In genomic region chr2:143114716-143115115, GRCm38 (mm10) we compare ENCODE assay signal across 15 mouse cellular contexts. TPM values are rescaled to one million over a fixed set of nuclear protein-coding genes. Genes with fewer than 3 reads are reported as not detected.
DNase-seq lines count a peak whose midpoint lies in the region; ATAC-seq lines count a peak whose summit lies in the region.
"Had no signal": no experiment of that assay in that cellular context is flagged by ENCODE, and none has a peak within 500 bp of the region (broad histone marks: within the 10 kb centered on the region; RNA-seq: fewer than 3 reads in every experiment).

No protein-coding gene starts in this region.

- H3K36me3 ChIP-seq in midbrain, embryonic 15.5 days (replicated peaks), result no peaks in the 10 kb centered on the region
- H3K36me3 ChIP-seq in midbrain, embryonic 14.5 days (ENCODE audit: control insufficient read depth, insufficient read depth, low read length), result no peaks in the 10 kb centered on the region
- H3K36me3 ChIP-seq in kidney, embryonic 16.5 days (ENCODE audit: insufficient read depth, low read length), result no peaks in the 10 kb centered on the region
- H3K36me3 ChIP-seq: embryonic facial prominence, embryonic 13.5 days; kidney, embryonic 15.5 days; stomach, embryonic 15.5 days had no signal

- H3K9ac ChIP-seq in midbrain, embryonic 15.5 days, result no peak overlapping the region
- no peak overlapping the region for H3K9ac ChIP-seq in midbrain, embryonic 14.5 days (replicated peaks; ENCODE audit: low read length)
- H3K9ac ChIP-seq in kidney, embryonic 16.5 days (replicated peaks; ENCODE audit: low read length), result no peak overlapping the region
- H3K9ac ChIP-seq: embryonic facial prominence, embryonic 13.5 days; kidney, embryonic 15.5 days; stomach, embryonic 15.5 days had no signal

- no peak overlapping the region for H3K4me3 ChIP-seq in midbrain, embryonic 15.5 days
- no peak overlapping the region for H3K4me3 ChIP-seq in midbrain, embryonic 14.5 days (replicated peaks; ENCODE audit: low read depth, low read length)
- H3K4me3 ChIP-seq in kidney, embryonic 16.5 days (ENCODE audit: low read length), result no peak overlapping the region
- H3K4me3 ChIP-seq: embryonic facial prominence, embryonic 13.5 days; kidney, embryonic 15.5 days; myocyte; stomach, embryonic 15.5 days had no signal

- peaks cover 6% of the 10 kb centered on the region; the same call in 1 of the 2 replicates for H3K4me1 ChIP-seq in midbrain, embryonic 15.5 days
- 0 out of 2 replicates have a peak, but pooled peaks cover 3% of the 10 kb centered on the region for H3K4me1 ChIP-seq in midbrain, embryonic 14.5 days (ENCODE audit: control insufficient read depth, insufficient read depth, low read length)
- H3K4me1 ChIP-seq in kidney, embryonic 16.5 days (ENCODE audit: insufficient read depth, low read length), result no peaks in the 10 kb centered on the region
- H3K4me1 ChIP-seq: embryonic facial prominence, embryonic 13.5 days; kidney, embryonic 15.5 days; stomach, embryonic 15.5 days had no signal

- 83% methylated on average over 4 of the region's 4 CpGs for WGBS in midbrain, embryonic 15.5 days
- 75% methylated on average over 4 of the region's 4 CpGs for WGBS in midbrain, embryonic 14.5 days
- 68% methylated on average over 4 of the region's 4 CpGs for WGBS in kidney, embryonic 16.5 days

- no peak overlapping the region for H3K27ac ChIP-seq in midbrain, embryonic 15.5 days
- no peak overlapping the region for H3K27ac ChIP-seq in midbrain, embryonic 14.5 days (replicated peaks; ENCODE audit: low read depth, low read length)
- no peak overlapping the region for H3K27ac ChIP-seq in kidney, embryonic 16.5 days (ENCODE audit: low read length)
- H3K27ac ChIP-seq: embryonic facial prominence, embryonic 13.5 days; kidney, embryonic 15.5 days; stomach, embryonic 15.5 days had no signal

- H3K9me3 ChIP-seq in midbrain, embryonic 15.5 days, result no peaks in the 10 kb centered on the region
- H3K9me3 ChIP-seq in midbrain, embryonic 14.5 days (ENCODE audit: control insufficient read depth, low read length), result no peaks in the 10 kb centered on the region
- no peaks in the 10 kb centered on the region for H3K9me3 ChIP-seq in kidney, embryonic 16.5 days (ENCODE audit: low read length)
- H3K9me3 ChIP-seq: embryonic facial prominence, embryonic 13.5 days; kidney, embryonic 15.5 days; stomach, embryonic 15.5 days had no signal

- H3K27me3 ChIP-seq in midbrain, embryonic 15.5 days (replicated peaks), result no peaks in the 10 kb centered on the region
- no peaks in the 10 kb centered on the region for H3K27me3 ChIP-seq in midbrain, embryonic 14.5 days (ENCODE audit: control insufficient read depth, insufficient read depth, low read length)
- H3K27me3 ChIP-seq in kidney, embryonic 16.5 days (ENCODE audit: insufficient read depth, low read length), result no peaks in the 10 kb centered on the region
- H3K27me3 ChIP-seq: embryonic facial prominence, embryonic 13.5 days; kidney, embryonic 15.5 days; stomach, embryonic 15.5 days had no signal

- no peak overlapping the region for H3K4me2 ChIP-seq in midbrain, embryonic 15.5 days
- no peak overlapping the region for H3K4me2 ChIP-seq in midbrain, embryonic 14.5 days (ENCODE audit: low read length)
- H3K4me2 ChIP-seq in kidney, embryonic 16.5 days (replicated peaks; ENCODE audit: low read depth, low read length), result no peak overlapping the region
- H3K4me2 ChIP-seq: embryonic facial prominence, embryonic 13.5 days; kidney, embryonic 15.5 days; stomach, embryonic 15.5 days had no signal

- 0 out of 2 replicates have a peak, but pooled peaks have one; percentile 5 for ATAC-seq in midbrain, embryonic 15.5 days (replicated peaks)
- ATAC-seq in midbrain, embryonic 14.5 days (ENCODE audit: low FRiP score, low TSS enrichment), result no peak
- ATAC-seq in kidney, embryonic 16.5 days (ENCODE audit: low FRiP score, low TSS enrichment), result no peak

- DNase-seq in midbrain, embryonic 14.5 days, result no peak
- peak; percentile 50 to 53 for DNase-seq in cerebellum, postnatal 36 days
- peak; percentile 13 to 71 for DNase-seq in left cerebral cortex, adult 8-10 months (ENCODE audit: low spot score in 2 of 2)
- DNase-seq in spleen, adult 18-20 months, result no peak
- no peak for DNase-seq in gastrocnemius, adult 8-10 months (ENCODE audit: low spot score in 2 of 2)
- DNase-seq: heart, postnatal 4 days; liver; lung, postnatal 4 days had no signal

RNA-seq across cellular contexts. Expression of gene Otor, which starts 36.4 kb away (rescaled TPM):
- 1.7 and 2.1 TPM in 2 replicates for polyA plus RNA-seq in midbrain, embryonic 15.5 days (2015; fragmentation: Nextera tagmentation; extraction: Ambion mirVana)
- 1.8 and 4.8 TPM in 2 replicates for polyA plus RNA-seq in midbrain, embryonic 14.5 days (2014; fragmentation: Nextera tagmentation; extraction: Ambion mirVana)
- not detected for total RNA-seq in left cerebral cortex, adult 8-10 months (2022)
- 0.27 TPM in 1 of 2 replicates, not detected in the other for polyA plus RNA-seq in kidney, embryonic 16.5 days (2015; fragmentation: Nextera tagmentation; extraction: Ambion mirVana)
- total RNA-seq in gastrocnemius, adult 8-10 months (2022), result not detected
- total RNA-seq: gastrocnemius, postnatal 4 days; heart, postnatal 4 days had no signal
- polyA plus RNA-seq: myocyte had no signal

RNA-seq across cellular contexts. Expression of gene Snrpb2, which starts 51.9 kb away (rescaled TPM):
- polyA plus RNA-seq in midbrain, embryonic 15.5 days (2015; fragmentation: Nextera tagmentation; extraction: Ambion mirVana), result 47.1 and 50.4 TPM in 2 replicates
- 56.8 and 71.0 TPM in 2 replicates for polyA plus RNA-seq in midbrain, embryonic 14.5 days (2014; fragmentation: Nextera tagmentation; extraction: Ambion mirVana)
- total RNA-seq in left cerebral cortex, adult 8-10 months (2022), result 10 to 100 TPM; 32.3 to 39.4 (median 34.5) TPM
- polyA plus RNA-seq in kidney, embryonic 16.5 days (2015; fragmentation: Nextera tagmentation; extraction: Ambion mirVana), result 64.1 and 69.2 TPM in 2 replicates
- 10 to 100 TPM; 14.0 to 21.1 (median 17.6) TPM for total RNA-seq in gastrocnemius, adult 8-10 months (2022)

Comparison
In these comparisons a context has a peak if more than half of its experiments do, and no peak if none do; other contexts are left out.
1. DNase-seq: peak in cerebellum, postnatal 36 days (2 of 2) and left cerebral cortex, adult 8-10 months (2 of 2); none in midbrain, embryonic 14.5 days (single experiment), spleen, adult 18-20 months (0 of 2) and gastrocnemius, adult 8-10 months (0 of 2).